Mouse (Mus musculus) heart, postnatal 0 days (tissue): ENCODE data around the gene Smad3. TPM values are rescaled to one million over a fixed set of nuclear protein-coding genes. Genes with fewer than 3 reads are reported as not detected.

Source experiments
- ATAC-seq: fragments of 200-750 bp; cut with Nextera tagmentation; 2 replicates; pipeline ENCODE4 v1.8.0; 2017; ENCODE audit warnings: low read depth, moderate number of reproducible peaks, moderate library complexity; ENCODE audit not compliant: insufficient read depth
- DNase-seq: peaks from one replicate; pipeline ENCODE4 v3.0.0-alpha.2; 2016; ENCODE audit warnings: low spot score
- H3K27ac ChIP-seq: fragments of 300-500 bp; sonication (generic); 2 replicates; pipeline ENCODE4 v1.5.1; 2014; ENCODE audit warnings: low read depth, mild to moderate bottlenecking
- H3K27me3 ChIP-seq: fragments of 300-500 bp; sonication (generic); 2 replicates; pipeline ENCODE4 v1.6.1; 2014; ENCODE audit warnings: low read length, mixed read lengths; ENCODE audit not compliant: control insufficient read depth, insufficient read depth
- H3K36me3 ChIP-seq: fragments of 300-500 bp; sonication (generic); replicated peaks from 2 replicates; pipeline ENCODE4 v1.6.1; 2014; ENCODE audit warnings: low read length, mixed read lengths; ENCODE audit not compliant: control insufficient read depth, insufficient read depth
- H3K4me1 ChIP-seq: fragments of 300-500 bp; sonication (generic); 2 replicates; pipeline ENCODE4 v1.6.1; 2014; ENCODE audit warnings: antibody characterized with exemption; ENCODE audit not compliant: control insufficient read depth, insufficient read depth
- H3K4me2 ChIP-seq: fragments of 300-500 bp; sonication (generic); 2 replicates; pipeline ENCODE4 v1.6.1; 2014; ENCODE audit warnings: low read depth, mild to moderate bottlenecking, low read length, moderate library complexity
- H3K4me3 ChIP-seq: fragments of 300-500 bp; sonication (generic); 2 replicates; pipeline ENCODE4 v1.5.1; 2014; ENCODE audit warnings: low read depth, low read length
- H3K9ac ChIP-seq: fragments of 300-500 bp; sonication (generic); replicated peaks from 2 replicates; pipeline ENCODE4 v1.6.1; 2014; ENCODE audit warnings: low read depth, low read length, mixed read lengths
- H3K9me3 ChIP-seq: fragments of 300-500 bp; sonication (generic); replicated peaks from 2 replicates; pipeline ENCODE4 v1.6.1; 2016; ENCODE audit warnings: low read length; ENCODE audit not compliant: control insufficient read depth
- CTCF ChIP-seq: IDR thresholded peaks from 2 replicates; pipeline ENCODE4 v1.5.1; 2016; ENCODE audit warnings: antibody characterized with exemption, control low read depth, low read depth
- EP300 ChIP-seq: IDR thresholded peaks from 2 replicates; pipeline ENCODE4 v1.6.1; 2016; ENCODE audit warnings: antibody characterized with exemption, low read depth
- WGBS: fragments of 180-500 bp; shearing (Covaris S2); extraction: QIAGEN DNeasy Blood & Tissue Kit; methylation state at CpG from one replicate; pipeline ENCODE4 v1.1.7; 2014; 5-methylcytosine and 5-hydroxymethylcytosine counted together
- polyA plus RNA-seq: library from polyadenylated mRNA; unstranded; fragments of >200 nt; fragmentation: Nextera tagmentation; extraction: Ambion mirVana; gene quantifications from 2 replicates; pipeline ENCODE4 v1.2.1, GENCODE M21; 2015
- total RNA-seq: library from RNA; depleted of rRNA; stranded (reverse); fragments of >200 nt; gene quantifications from 2 replicates; pipeline ENCODE4 v1.2.3, GENCODE M21; 2014; ENCODE audit warnings: low replicate concordance

Smad3 gene
- total and polyA plus RNA-seq, 2 experiments from 2014 or later: 6.0 to 30.2 TPM

DNA sequence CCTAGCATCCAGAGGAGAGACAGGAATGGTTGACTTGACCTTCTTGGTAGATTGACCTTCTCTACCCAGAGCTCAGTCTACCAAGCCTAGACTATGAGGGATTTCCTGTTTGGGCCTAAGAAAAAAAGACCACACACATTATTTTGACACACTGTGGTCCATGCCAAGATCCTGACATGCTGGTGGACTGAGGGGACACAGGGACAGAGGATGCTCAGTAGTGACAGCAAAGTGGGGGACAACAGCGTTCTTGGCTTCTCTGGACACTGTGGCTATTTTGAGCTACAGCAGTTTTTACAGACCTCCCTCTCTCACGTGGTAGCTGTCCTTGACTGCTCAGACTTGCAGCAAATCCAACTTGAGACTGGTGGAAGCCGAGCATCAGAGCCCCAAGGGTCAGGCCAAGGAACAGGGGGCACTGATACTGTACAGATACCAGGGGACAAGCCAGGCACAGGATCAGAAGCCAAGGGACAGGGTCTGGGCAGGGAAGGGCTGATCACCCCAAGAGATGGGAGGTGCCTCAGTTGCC is 40.3 kb downstream of the Smad3 start:
- WGBS: 18% methylated on average over 3 of the region's 3 CpGs
- Histone ChIP-seq H3K27me3 (no peaks in the 10 kb centered on the region), H3K9me3 (no peaks in the 10 kb centered on the region), H3K4me2 (no peak overlapping the region), H3K27ac (peak overlapping the region; percentile 51; the same call in 1 of the 2 replicates), H3K36me3 (no peaks in the 10 kb centered on the region), H3K9ac (no peak overlapping the region), H3K4me1 (peaks cover 63% of the 10 kb centered on the region), H3K4me3 (no peak overlapping the region)
- DNase-seq (no peak), ATAC-seq (no peak)
- TF ChIP-seq CTCF: no peak

DNA sequence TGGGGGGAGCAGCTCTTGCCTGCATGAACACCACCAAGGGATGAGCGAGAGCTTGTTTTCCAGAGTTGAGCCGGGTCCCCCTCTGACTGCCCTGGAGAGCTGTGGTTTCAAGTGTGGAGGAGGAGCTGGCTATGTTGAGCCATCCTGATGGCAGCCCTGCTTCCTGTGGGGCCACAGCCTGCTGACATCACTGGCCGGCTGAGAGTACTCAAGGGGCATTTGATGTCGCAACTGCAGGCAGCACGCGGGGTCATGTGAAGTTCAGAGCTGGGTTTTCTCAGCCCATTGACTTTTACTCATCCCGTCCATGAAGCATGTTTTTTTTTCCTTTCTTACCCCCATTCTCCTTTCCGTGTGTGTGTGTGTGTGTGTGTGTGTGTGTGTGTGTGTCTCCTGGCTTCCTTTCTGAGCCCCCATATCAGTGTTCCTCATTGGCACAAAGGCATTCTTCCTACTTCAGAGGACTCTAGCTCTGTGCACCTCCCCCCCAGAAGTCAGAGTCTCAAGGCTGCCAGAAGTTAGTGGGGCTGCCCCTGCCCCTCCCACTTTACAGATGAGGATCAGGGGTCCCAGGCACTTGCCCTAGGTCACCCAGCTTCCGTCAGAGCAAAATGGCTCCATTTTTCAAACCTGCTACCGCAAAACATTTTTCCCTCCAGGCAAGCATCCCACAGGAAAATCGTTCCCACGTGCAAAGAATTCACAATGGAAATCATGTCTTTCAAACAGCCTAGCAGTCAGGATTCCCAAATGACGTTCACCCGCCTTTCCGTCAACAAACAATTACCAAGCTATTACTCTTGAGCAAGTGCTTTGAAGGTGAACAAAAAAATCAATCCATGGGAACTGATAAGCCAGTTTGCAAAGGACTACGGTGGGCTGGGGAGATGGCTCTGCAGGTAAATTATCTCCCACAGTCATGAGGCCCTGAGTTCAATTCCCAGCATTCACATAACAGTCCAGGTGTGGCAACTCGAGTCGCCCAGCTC is 41.4 kb downstream of the Smad3 start:
- Histone ChIP-seq H3K4me1 (peaks cover 63% of the 10 kb centered on the region), H3K4me2 (peak overlapping the region; percentile 12; the same call in 1 of the 2 replicates), H3K9me3 (no peaks in the 10 kb centered on the region), H3K36me3 (no peaks in the 10 kb centered on the region), H3K9ac (no peak overlapping the region), H3K4me3 (no peak overlapping the region), H3K27ac (peak overlapping the region; percentile 56), H3K27me3 (no peaks in the 10 kb centered on the region)
- ATAC-seq: peak; percentile 85
- WGBS: 26% methylated on average over 18 of the region's 18 CpGs
- peak; percentile 86 for DNase-seq
- peak; percentile 29; the same call in 1 of the 2 replicates for TF ChIP-seq EP300
- no peak for TF ChIP-seq CTCF

DNA sequence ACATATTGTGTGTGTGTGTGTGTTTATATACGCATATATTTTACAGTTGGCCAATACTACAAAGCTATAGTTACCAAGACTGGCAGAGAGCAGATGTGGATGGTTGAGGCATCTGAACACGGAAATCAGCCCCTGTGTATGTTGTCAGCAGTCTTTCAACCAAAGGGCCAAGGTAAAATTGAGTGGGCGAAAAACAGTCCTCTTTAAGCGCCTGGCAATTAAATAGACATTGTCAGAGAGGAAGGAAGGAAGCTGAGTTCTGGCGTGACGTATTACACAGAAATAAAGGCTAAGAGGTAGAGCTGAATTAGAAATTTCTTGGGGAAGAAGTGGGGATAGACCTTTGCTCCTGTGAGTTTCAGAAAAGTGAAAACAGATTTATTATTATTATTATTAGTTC is 43.2 kb downstream of the Smad3 start:
- TF ChIP-seq CTCF (no peak), EP300 (no peak)
- no peak overlapping the region for H3K9ac ChIP-seq
- WGBS: 76% methylated on average over 6 of the region's 6 CpGs

DNA sequence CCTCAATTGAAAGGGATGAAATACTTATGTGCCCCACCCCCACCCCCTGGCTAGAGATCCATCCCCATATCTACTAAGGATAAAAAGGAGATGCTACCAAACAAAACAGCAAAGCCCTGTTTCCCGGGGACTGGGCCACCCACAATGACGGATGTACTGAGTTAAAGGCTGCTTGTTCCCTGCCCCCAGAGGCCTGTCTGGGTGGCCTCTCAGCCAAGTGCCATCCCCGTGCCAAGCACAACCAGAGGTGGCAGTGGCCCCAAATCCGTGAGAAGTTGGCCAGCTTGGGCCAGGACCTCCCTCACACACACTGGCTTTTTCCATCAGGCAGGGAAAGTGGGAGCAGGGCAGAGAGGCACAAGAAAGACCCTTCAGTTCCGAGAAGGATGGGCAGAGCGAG is 45.0 kb downstream of the Smad3 start:
- Histone ChIP-seq H3K4me2 (no peak overlapping the region), H3K9me3 (no peaks in the 10 kb centered on the region), H3K4me1 (peaks cover 35% of the 10 kb centered on the region), H3K36me3 (no peaks in the 10 kb centered on the region; the same call in 1 of the 2 replicates), H3K27me3 (no peaks in the 10 kb centered on the region), H3K27ac (no peak overlapping the region), H3K9ac (no peak overlapping the region), H3K4me3 (no peak overlapping the region)
- no peak for DNase-seq
- WGBS: 61% methylated on average over 6 of the region's 6 CpGs
- no peak for ATAC-seq
- TF ChIP-seq EP300: no peak
- no peak for TF ChIP-seq CTCF

More for the DNA sequence above, 43.2 kb downstream of the Smad3 start:
- H3K27ac ChIP-seq: no peak overlapping the region
- peaks cover 49% of the 10 kb centered on the region for H3K4me1 ChIP-seq
- no peak overlapping the region for H3K4me2 ChIP-seq
- no peaks in the 10 kb centered on the region for H3K27me3 ChIP-seq
- ATAC-seq (no peak), DNase-seq (no peak)
- no peaks in the 10 kb centered on the region for H3K9me3 ChIP-seq
- H3K36me3 ChIP-seq: no peaks in the 10 kb centered on the region; the same call in 1 of the 2 replicates
- H3K4me3 ChIP-seq: no peak overlapping the region

DNA sequence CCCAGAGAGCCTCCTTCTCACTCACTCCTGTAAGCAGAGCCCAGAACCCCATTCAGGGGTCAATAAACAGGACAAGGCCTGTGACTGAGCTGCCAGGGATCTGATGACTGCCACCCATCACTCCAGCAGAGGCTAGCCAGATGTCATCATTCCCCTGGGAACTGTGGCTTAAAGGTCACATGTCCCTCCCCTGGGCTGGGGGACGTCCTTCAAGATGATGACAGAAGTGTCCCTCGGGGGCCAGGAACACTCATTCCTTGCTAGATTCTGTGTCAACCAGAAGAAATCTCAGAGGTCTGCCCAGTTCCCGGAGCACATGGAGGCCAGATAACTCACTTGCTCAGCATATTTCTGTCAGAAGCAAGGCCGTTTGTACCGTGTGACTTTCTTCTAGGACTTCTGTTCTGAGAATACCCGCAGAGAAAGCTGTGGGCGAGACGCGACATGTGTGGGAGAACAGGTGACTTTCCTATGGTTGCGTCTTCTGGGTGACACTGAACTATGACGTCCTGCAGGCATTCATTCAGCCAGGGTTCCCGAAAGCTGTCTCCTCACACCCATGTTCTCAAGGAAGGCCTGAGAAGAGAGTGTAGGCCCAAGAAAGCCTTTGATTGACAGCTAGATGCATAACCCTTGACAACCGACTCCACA is 46.1 kb downstream of the Smad3 start:
- no peak overlapping the region for H3K4me3 ChIP-seq
- no peak overlapping the region for H3K4me2 ChIP-seq
- WGBS: 52% methylated on average over 13 of the region's 13 CpGs
- no peaks in the 10 kb centered on the region; the same call in 1 of the 2 replicates for H3K36me3 ChIP-seq
- no peak for TF ChIP-seq CTCF
- no peak for TF ChIP-seq EP300
- peaks cover 32% of the 10 kb centered on the region for H3K4me1 ChIP-seq
- no peak overlapping the region for H3K27ac ChIP-seq
- no peaks in the 10 kb centered on the region for H3K9me3 ChIP-seq
- H3K27me3 ChIP-seq: no peaks in the 10 kb centered on the region
- ATAC-seq (peak; percentile 17; the same call in 1 of the 2 replicates), DNase-seq (no peak)
- H3K9ac ChIP-seq: no peak overlapping the region
